Mouse (Mus musculus): ENCODE data around the gene Trmt44. TPM values are rescaled to one million over a fixed set of nuclear protein-coding genes. Genes with fewer than 3 reads are reported as not detected.

The Trmt44 gene
- 0.42 TPM for polyA plus RNA-seq (2014; fragmentation: Illumina TruSeq; extraction: RNeasy Lipid Tissue Mini Kit (QIAGEN cat#74804); ENCODE audit: low read depth, low replicate concordance)

DNA sequence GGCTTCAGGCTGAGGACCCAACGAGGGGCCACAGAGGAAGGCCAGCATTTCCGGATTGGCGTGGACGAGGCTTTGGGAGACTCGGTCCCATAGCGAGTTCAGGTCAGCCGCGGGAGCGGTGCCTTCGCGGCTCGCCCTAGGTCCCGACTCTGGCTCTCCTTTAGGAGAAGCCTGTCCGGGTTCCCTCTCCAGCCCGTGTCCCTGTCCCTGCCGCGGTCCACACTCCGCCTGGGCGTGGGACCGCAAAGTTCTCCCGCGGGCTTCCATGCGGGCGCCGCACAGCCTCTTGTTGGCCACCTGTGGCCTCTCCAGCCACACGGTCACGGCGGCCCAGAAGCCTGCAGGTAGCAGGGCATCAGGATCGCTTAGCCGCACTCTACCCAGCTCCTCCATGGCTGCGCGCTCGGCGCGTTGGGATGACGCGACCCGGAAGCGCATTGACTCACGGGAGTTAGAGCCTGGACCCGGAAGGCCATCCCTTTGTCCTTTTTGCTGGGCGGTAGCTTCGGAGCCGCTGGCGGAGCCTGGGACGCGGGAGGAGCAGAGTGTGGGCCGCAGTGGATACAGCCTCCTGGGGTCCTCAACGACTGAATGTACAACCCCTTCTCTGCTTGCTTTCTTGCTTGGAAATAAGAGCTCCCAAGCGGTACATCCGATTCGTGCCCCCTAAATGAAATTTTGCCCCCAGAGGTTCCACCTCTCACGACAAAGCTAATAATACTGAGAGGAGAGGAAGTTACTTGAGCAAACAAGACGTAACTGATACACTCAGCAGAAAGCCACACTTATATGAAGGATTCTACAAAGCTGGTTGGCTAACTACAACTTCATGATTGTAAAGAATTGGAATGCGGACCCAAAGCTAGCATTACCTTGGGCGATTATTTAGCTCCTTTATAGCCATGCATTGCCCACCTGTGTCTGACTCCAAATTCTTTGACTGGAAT is at the start of gene Trmt44:
Gene Trmt44, minus strand, starts transcription at position 418 of the 947 bp plus-strand sequence.

DNA sequence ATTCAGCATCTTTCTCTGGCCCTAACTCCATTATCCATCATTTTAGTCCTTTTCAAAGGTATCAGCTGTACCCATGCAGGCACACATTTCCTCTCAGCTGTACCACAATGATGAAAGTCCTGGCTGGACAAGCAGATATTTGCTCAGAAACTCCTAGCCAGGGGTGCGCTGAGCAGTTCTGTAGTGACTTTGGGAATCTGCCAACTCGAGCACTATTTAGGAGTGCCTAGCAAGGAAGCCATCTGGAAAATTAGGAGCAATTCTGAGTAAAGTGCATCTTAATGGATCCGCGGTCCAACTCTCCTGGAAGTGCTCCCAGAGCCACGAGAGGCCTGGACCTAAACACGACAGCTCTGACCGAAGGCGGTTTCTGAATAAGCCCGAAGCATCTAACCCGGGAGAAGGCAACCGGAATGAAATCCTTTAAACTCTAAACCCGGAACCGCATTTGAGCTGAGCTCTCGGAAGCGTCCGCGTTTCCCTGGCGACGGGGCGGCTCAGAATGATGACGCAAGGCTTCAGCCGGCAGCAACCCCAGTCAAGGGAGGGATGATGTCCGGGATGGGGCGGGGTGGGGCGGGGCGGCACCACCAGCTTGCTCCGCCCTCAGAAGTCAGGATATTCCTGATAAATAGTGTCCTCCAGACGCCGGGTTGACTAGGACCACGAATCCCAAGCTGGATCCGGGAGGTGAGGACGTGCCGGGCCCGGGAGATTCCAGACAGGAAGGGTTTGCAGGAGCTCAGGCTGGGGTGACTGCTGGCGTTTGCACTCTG is 7.8 kb upstream of the Trmt44 start, which contains the start of gene Acox3:
Gene Acox3, plus strand, starts transcription at position 596 of the 776 bp plus-strand sequence.

DNA sequence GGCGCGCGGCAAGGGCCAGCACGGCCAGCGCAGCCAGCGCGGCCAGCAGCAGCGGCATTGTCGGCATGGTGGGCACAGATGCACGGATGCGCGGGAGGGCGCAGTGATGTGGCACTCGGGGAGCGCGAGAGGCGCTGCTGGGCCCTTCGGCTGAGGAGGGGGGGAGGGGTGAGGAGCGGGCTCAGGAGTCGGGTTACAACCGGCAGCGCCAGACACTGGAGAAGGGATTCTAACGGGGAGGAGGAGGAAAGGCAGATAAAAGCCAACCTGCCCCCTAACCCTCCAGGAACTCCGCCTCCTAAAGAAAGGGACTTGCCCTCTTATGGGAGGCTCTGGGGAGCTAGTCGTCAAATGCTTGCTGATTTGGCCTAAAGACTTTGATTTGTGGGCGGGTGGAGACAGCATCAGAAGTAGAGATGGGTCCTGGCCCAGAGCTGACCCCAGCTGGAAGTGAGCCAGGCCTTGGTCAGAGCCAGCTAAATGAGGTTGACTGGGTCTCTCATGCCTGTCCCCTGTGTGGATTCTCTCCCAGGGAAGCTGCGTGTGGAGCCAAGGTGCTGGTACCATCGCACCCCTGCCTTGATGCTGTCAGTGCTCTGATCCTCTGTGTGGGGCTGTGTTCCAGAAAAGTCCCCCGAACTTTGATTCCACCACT is 49.3 kb downstream of the Trmt44 start, which contains the start of gene Cpz:
Gene Cpz, minus strand, starts transcription at position 230 of the 655 bp plus-strand sequence.

Other genes with a start within 250 kb of the Trmt44 start
- not detected for gene Hmx1, start 186.0 kb downstream of the Trmt44 start, polyA plus RNA-seq (2014; fragmentation: Illumina TruSeq; extraction: RNeasy Lipid Tissue Mini Kit (QIAGEN cat#74804); ENCODE audit: low read depth, low replicate concordance)
- not detected for gene Cpz, start 49.4 kb downstream of the Trmt44 start, polyA plus RNA-seq (2014; fragmentation: Illumina TruSeq; extraction: RNeasy Lipid Tissue Mini Kit (QIAGEN cat#74804); ENCODE audit: low read depth, low replicate concordance)
- gene Acox3, start 8.0 kb upstream of the Trmt44 start, polyA plus RNA-seq (2014; fragmentation: Illumina TruSeq; extraction: RNeasy Lipid Tissue Mini Kit (QIAGEN cat#74804); ENCODE audit: low read depth, low replicate concordance), result 8.5 TPM
- gene Htra3, start 104.7 kb upstream of the Trmt44 start, polyA plus RNA-seq (2014; fragmentation: Illumina TruSeq; extraction: RNeasy Lipid Tissue Mini Kit (QIAGEN cat#74804); ENCODE audit: low read depth, low replicate concordance), result not detected
- 0.13 TPM for gene Sh3tc1, start 164.9 kb upstream of the Trmt44 start, polyA plus RNA-seq (2014; fragmentation: Illumina TruSeq; extraction: RNeasy Lipid Tissue Mini Kit (QIAGEN cat#74804); ENCODE audit: low read depth, low replicate concordance)
- 0.21 TPM for gene Ablim2, start 182.8 kb upstream of the Trmt44 start, polyA plus RNA-seq (2014; fragmentation: Illumina TruSeq; extraction: RNeasy Lipid Tissue Mini Kit (QIAGEN cat#74804); ENCODE audit: low read depth, low replicate concordance)